Mouse (Mus musculus) cortical plate, adult 2 months (tissue): ENCODE results near the gene Caly.

Source experiments
- CTCF ChIP-seq: fragments of 200-500 bp; IDR thresholded peaks from 2 replicates; pipeline ENCODE4 v1.5.1; 2011; ENCODE audit warnings: mild to moderate bottlenecking, control low read depth, low read length; ENCODE audit not compliant: insufficient read depth; ENCODE audit errors: extremely low read depth
- POLR2A ChIP-seq: fragments of 200-500 bp; IDR thresholded peaks from 2 replicates; pipeline ENCODE4 v1.6.1; 2011; ENCODE audit warnings: mild to moderate bottlenecking, low read length, control low read depth; ENCODE audit not compliant: insufficient read depth; ENCODE audit errors: extremely low read depth

DNA sequence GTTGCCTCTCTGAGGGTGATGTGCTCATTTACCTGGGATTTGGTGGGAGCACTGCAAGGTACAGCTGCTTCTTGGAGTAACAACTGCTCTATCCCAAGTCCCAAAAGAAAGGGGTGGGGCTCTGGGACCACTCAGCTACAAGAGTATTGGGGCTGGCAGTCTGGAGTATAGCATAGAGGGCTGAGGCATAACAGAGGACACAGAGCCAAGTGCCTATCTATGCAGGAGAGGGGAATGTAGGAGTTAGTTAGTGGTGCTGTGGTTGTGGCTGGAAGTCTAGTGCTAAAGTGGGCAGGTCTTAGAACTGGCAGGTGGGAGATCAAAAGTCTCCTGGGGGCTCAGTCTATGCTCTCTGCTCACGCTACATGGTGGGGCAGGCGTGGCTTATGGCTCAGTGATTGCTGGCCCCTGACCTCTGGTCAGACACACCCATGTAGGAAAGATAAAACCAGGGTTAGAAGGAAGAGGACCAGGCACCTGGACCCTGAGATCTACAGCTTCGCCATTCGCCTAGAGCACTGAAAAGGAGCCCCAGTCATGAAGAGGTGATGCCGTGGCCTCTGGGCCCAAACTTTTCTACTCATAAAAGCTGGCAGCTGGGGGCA, 10.7 kb upstream of the Caly start, which contains the start of gene Prap1:
- TF ChIP-seq CTCF (no peak), POLR2A (no peak)
